Mouse (Mus musculus) spleen, adult 18-20 months (tissue): Measurements from ENCODE around the gene Gm21650.
"Not testable (repeated sequence)": the region's sequence is repeated elsewhere in the genome, so short reads cannot be mapped to it uniquely, and the experiment has no call there.

Experiments
- DNase-seq, 2 experiments: peaks; one replicate each; pipeline ENCODE4 v3.0.0; 2022; ENCODE audit warnings: mixed read lengths in 2 of 2

The Gm21650 gene

GRCm38 (mm10) chrY:77692508-77692907, at the start of gene Gm21650:
Gene Gm21650, plus strand, starts transcription at chrY:77692808.
- not testable (repeated sequence) for DNase-seq
